Mouse (Mus musculus): ENCODE results near the gene Acss1.

The Acss1 gene

DNA sequence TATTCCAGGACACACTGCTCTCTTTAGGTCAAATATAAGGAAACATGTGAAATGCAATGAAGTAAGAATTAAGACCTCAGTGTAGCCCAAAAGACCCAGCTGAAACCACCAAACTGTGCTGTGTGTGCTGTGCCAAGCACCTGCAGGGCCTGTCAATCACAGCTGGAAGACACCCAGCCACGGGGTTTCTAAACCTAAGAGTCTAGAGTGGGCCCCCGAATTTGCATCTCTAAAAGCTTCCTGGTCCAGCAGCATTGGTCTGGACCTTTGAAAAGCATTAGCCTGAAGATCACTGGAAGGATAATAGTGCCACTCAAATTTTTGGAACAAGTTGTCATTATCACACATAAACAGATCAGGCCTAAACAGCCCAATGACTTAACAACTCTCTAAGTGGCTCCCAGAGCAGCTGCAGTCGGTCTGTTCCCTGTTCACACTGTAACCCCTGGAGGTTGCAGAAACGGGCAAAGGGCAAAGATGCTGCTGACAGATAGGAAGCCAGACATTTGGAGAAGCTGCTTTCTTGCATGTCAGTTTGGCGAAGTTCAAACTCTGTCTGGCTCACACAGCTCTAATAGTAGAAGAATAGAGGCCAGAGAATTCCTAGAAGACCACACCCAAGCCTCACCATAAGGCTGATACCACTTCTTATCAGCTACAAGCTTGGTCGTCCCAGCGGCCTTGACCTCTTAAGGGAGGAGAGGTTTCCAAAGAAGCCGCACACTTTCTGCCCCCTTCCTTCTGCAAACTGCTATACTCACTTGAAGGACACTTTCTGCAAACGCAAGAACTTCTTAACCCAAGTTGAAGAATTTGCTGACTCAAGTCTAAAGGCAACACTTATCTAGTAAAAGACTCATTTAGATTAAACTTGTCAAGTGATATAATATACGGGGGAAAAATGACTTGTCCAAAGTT lies 2.5 kb downstream of the Acss1 start:
- DNase-seq (ENCODE audit: low read depth), result no peak

DNA sequence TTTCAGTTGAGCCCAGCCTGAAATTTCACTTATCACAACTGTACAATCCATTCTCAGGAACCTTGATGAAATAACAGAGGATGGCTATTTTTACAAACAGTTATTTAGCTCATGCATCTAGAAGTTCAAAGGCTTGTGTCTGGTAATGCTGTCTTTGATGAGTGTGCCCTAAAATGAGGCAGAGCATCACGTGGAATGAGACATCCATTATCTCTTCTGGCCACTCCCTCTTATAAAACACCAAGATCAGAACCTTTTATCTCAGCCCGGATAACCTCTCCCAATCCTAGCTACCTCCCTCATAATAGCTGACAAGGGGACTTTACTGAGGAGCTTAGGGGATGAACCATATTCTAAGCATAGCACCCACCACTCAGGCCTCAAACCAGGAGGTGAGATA lies 3.3 kb downstream of the Acss1 start:
- DNase-seq (ENCODE audit: low read depth), result no peak

DNA sequence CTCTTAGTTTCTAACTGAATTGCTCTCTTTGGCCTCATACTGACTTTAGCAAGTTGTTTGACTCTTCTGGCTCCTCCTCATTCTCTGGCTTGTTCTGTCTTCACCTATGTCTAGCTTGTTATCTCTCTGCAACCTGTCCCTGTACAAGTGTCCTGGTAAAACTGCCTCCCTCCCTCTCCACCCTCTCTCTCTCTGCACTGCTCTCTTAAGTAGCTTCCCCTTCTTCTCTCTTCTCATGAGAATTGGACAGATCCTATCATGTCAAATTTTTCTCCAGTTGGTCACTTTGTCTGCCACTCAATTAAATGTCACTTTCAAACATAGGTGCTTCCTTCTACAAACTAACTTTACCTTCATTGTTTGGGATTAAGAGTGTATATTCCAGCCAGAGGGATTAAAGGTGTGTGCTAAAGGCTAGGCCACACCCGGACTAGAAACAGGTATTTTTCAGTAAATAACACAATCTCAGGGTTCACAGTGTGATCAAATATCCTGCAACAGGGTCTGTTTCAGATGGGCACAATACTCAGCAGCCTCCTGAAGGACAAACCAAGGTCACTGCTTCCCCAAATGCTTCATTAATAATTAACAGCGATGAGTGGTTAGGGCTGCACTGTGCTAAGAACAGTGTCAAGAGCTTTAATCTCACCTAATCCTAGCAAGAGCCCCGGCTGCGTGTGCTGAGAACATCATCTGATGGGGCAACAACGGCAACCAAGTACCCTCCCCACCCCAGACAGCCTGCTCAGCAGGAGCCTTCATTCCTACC lies 4.0 kb downstream of the Acss1 start:
- DNase-seq (ENCODE audit: low read depth), result no peak

DNA sequence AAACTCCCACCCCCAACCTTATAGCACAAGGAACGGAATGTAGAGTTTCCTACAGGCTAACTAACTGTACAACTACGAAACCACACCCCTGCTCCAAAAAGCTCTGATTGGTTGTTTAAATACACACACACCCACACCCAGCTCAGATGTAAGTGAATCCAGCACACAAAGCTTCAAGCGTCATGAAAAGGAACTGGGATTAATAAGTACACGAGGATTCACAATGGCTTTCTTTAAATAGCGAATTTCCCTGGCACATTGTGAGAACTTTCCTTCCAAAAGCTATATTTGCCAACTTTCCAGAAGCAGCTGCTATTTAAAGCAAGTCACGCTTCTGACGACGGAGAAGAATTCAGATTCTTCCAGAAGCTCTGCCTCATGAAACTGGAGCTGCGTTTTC lies 5.0 kb downstream of the Acss1 start:
- DNase-seq (ENCODE audit: low read depth), result no peak

DNA sequence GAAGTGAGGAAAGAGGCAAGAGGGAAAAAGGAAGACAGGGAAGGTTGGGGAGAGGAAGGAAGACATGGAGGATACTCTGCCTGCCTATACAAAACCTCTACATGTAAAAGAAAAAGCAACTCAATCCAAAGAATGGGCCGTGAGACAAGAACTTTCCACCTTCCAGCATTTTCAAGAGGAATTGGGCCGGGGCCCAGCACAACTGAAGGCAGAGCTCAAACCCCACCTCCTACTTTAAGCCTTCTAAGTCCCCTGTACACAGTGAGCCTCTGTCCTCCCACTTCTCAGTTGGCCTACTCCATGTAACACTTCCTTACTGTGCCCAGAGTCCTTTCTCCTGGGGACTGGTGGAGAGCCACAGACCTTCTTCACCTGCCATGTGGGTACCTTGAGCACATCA lies 6.3 kb downstream of the Acss1 start:
- DNase-seq (ENCODE audit: low read depth), result no peak

DNA sequence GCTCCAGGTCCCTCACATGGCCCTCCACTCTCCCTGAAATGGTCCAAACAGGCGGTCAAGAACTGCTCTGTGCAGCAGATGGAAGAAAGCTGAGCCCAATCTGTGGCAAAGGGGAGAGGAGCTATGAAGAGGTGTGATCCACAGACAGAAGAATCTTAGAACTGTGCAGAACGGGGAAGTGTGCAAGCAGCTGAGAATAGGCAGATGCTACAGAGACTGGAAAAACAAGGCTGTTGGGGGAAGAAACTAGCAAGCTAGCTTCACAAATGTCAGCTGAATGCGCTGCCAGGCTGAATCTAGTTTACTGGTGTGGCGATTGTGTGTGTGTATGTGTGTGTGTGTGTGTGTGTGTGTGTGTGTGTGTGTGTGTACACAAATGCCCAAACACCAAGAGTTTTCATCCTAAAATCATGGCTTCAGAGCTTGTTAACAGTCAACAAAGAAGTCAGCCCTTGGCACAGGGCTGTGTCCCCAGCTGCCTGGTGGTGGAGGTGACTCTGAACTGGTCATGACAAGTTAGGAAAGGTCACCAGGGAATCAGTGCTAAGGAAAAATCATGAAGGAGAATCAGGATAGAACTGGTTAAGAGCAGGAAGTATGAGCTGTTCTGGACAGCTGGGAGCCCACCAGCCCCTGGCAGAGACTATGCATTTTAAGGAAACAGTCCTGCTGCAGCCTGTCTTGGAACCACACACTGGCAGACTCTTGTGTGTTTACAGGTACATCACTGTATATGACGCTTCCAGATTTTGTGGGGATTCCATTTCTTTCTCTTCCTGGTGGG lies 7.4 kb downstream of the Acss1 start:
- DNase-seq (ENCODE audit: low read depth), result no peak

DNA sequence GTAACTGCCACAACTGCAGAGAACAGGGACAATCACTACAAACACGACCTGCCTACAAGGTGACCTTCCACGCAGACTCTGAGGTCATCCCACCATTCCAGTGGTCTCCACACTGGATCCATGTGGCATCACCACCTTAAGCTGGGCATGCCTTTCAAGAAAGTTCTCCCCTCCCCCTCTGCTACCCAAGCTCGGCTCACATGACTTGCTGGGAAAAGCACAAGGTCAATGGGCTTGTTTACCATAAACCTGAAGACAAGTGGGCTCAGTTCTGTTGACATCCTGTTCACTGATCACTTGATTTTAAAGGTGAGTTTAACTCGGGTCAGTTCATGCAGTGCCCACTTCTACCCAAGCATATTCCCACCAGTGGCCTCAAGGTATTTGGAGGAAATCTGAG lies 8.3 kb downstream of the Acss1 start:
- DNase-seq (ENCODE audit: low read depth), result no peak

DNA sequence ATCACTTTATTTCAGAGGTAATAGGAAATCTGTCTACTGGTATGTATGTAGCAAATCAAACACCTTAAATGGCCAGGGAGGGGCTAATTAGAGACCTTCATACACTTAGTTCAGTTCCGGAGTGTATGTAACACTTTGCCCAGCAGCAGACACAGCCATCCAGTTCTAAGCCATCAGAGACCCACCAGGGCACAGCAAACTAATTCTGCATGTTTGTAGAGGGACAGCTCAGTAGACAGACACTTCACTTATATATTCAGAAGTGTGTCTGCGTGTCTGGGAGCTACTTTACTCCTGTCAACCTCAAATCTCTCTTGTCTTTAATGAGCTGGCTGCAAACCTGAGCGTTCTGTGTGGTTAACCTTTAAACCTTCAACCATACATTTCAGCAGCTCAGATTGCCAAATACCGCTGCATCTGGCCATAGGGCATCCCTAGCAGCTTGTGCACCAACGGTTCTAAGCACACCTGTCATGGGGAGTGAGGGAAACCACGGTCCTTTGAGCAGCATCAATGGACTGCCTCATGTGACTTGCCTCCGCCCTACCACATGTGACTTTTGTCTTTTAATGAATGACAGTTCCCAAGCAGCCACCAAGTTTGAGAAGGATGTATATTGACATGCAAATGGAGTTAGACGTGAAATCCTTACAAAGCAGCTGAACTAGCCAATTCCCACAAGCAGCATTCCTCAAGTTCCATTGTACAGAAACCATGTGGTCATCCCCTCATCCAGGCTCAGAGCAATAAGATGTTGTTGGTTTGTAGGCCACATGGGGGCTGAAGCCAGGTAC lies 11.1 kb downstream of the Acss1 start:
- DNase-seq (ENCODE audit: low read depth), result no peak

DNA sequence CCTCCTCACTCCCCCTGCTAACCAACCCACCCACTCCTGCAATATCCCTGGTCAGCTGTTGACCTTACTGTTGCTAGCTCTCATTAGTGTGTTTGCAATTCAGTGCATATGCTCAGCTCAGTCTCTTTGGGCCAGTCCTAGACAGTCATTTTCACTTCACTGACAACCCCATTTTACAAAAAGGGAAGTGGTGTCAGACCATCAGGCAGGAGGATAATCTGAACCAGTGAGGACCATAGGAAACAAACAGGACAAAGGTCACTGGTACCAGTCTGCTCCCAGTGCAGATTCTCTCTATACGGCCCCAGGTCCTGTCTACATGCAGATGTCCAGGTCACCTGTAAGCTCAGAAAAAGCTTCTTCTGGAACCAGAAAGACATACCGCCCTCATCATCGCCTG lies 12.2 kb downstream of the Acss1 start:
- DNase-seq (ENCODE audit: low read depth), result no peak

DNA sequence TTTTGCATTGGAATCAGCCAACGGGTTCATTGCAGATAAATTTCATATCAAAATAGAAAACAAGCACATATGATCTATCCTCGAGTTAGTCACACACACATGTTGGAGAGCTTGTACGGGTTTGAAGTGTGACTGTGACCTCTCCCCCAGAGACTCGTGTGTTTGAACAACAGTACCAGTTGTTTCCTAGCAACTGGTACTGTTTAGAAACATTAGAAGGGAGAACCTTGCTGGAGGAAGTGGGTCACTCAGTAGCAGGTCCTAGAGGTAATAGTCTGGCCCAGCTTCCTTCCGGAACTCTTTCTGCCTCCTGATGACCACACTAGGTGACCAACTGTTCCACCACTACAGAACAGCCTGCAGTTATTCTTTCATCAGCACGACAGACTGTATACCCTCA lies 13.0 kb downstream of the Acss1 start:
- DNase-seq (ENCODE audit: low read depth), result no peak

DNA sequence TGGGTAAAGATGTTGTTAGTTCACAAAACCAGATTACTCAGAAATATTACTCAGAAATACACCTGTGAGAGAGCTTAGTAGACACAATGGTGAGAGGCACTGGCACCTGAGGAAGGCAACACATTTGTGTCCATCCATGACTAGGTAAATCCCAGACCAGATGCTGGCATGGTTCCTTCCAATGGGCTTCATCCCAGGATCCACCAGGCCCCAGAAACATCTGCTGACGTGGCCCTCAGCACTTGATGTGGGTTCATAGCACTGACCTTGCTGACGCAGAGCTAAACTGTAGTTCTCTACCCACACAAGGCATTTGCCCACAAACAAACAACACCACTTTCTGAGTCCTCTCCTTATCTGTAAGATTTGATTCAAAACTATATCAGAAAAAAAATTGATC lies 13.5 kb downstream of the Acss1 start:
- DNase-seq (ENCODE audit: low read depth), result no peak

DNA sequence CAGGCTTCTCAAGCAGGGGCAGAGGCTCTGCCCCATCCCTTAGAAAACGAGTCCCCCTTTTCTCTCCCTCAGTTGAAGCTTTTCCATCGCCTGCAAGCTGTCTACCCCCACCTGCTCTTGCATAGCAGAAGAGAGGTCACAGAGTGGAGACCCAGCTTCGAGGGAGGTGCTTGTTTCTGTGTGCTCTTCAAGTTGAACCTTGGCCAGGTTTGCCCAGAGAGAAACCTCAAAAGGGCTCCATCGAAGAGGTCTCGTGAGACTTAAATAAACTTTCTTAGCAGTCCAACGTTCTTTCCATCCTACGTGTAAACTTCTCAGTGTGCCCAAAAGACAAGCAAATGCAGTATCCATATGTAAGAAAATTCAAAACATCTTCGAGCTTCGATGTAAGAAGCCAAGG lies 16.9 kb downstream of the Acss1 start:
- DNase-seq (ENCODE audit: low read depth), result no peak

DNA sequence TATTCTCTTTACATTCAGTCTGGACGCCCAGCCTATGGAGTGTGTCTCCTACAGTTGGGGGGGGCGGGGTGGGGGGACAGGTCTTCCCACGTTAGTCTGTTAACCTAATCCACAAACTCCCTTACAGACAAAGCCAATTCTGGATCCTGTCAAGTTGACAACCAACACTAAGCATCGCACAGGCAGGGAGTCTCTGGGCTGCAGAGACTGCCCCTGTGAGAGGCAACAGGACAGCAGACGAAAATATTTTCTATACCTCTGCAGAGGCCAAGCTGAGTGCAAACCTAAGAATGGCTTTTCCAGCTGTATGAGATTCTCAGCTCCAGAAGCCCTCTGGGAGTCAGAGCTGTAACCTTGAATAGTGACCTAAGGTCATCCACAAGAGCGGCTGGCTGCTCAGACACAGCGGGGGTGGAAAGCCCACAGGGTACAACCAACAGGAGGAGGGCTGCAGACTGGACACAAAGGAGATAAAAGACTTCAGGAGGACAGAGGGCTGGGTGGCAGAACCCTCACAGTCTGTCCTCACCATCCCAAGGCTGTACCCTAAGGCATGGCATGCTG lies 17.7 kb downstream of the Acss1 start:
- DNase-seq (ENCODE audit: low read depth), result no peak

DNA sequence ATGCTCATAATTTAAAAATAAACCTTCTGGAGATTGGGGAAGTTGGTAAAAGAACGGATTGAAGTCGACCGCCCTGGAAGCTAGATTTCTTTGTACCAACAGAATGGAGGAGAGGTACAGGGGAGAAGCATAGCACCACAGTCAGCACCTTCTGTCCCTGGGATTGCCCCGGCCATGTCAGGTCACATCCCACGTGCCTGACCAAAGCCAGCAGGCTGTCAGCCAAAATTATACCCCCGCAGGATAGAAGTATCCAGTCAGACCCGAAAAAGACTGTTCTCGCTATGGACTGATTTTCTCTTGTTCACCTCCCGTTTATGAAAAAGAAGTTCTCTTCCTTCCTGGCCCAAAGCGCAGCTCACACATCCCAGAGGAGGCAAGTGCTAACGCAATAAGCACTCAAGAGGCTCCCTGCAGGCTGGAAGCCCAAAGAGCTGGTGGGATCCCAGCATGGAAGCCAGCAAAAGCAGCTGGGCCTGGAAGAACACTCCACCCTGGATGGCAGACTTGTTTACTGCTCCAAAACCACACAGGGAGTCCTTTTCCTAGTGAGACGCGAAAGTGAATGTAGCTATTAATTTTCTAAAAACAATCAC lies 19.9 kb downstream of the Acss1 start:
- no peak for DNase-seq (ENCODE audit: low read depth)

DNA sequence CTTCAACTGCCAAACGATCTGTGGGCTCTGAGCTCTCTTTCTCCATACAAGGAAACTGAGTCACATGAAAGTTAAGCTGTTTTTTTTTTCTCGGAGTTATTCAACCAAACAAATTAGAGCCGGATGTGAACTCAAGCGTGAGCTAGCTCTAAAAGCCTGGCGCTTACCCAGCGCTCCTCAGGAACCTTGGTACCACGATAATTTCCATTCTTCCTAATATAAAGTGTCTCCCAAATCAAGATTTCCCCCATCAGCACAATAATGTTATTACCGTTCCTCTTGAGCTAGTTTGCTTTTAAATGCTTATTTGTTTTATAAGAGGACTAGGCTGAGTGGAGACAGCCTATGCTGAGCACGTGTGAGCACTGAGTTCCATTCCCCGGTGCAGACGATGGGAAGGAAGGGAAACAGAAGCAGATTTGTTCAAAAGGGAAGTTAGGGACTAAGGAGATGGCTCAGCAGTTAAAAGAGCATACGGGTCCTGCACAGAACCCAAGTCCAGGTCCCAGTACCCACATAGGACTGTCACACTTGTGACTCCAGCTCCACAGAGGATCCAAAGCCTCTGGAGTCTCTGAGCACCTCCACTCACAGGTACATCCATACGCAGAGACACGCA lies 20.5 kb downstream of the Acss1 start:
- DNase-seq (ENCODE audit: low read depth), result no peak

DNA sequence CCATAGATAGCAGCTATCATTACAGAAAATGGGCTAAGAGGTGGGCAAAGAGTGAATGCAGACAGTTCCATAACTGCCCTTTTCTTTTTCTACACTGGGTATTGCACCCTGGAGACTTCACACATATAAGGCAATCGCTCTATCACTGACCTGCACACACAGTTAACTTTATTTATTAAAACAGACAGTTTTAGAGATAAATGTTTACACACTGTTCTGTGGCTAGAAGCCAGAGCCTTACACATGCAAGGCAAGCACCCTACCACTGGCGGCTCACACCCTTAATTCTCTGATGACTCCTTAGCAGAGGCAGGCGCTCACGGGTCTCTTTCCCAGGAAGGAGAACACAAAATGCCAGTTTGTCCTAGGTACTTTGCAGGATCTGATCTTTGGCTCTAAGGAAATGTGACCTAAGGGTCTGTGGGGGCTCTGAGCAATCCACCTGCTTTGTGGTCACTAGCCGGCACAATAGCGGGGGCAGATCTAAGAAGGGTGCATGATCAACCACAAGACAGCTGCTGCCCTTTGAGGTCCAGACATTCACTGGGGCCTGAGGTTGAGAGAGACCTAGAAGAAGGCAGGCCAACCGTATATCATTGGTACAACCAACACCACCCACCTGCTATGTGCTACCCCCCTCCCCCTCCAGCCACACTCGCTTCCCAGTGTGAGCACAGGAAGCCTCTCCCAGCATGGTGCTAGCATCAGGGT lies 21.7 kb downstream of the Acss1 start:
- DNase-seq (ENCODE audit: low read depth), result no peak

DNA sequence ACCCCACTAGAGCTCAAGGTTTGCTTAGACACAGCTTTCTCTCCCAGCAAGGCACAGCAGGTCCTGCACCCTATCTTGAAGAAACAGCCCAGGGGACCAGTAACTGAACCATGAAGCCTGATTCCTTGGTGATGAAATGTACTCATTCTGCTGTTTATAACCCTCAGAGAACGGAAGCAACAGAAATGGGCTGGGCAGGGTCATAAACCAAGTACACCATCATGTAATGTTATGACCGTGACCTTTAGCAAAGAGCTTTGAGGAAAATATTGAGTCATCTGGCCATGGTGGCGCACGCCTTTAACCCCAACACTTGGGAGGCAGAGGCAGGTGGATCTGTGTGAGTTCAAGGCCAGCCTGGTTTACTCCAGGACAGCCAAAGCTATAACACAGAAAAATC lies 23.1 kb downstream of the Acss1 start:
- DNase-seq (ENCODE audit: low read depth), result no peak

DNA sequence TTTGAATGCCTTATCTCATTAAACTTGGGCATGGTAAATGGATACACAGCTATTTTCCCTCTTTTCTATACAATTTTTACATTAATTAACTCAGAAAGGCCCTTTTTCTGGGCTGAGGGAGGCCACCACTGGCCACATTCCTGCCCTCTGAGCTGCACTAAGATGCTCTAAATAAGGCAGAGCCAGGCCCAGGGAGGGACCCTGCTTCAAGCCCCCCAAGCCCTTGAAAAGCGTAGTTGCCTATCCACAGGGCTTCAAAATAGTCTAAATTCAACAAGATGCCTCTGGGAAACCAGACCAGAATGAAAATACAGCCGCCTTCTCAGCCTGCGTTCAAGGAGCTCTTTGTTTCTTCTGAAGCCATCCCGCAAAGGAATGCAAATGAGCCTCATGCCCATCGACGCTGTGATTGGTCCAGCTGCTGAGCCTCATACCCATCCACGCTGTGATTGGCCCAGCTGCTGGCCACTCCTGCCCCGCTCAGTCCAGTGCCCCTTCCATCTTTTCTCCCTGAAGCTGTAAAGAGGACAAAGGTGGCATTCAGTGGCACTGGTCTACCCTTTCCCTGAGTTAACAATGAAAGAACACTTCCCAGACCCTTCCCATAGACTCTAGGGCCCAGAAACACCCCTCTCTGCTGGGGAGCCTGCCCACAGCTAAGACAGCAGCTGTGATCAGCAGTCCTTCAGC lies 24.4 kb downstream of the Acss1 start:
- no peak for DNase-seq (ENCODE audit: low read depth)

DNA sequence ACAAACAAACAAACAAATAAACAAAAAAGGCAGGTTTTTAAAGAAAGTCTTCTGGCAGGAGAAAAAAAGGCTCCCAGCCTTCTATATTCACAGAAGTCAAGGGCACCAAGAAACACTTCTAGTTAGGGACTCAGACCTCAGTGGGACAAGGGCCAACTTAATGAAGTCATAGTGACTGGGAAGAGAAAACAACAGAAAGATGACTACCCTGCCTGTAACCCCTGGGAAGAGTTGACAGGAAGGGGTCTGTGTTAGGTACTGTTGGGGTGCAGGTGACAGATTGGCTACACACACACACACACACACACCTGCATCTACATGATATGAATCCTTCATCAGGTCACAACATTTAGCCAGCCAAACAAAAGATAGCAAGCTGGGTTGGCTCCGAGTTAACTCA lies 25.1 kb downstream of the Acss1 start:
- DNase-seq (ENCODE audit: low read depth), result no peak

All from naive thymus-derived CD4-positive, alpha-beta T cell, adult 2 months (primary cell).